Mouse (Mus musculus) layer of hippocampus, adult 9-11 months (tissue): ENCODE measurements at regions not wholly inside any gene's neighbourhood (a gene's known extent, or its start where the extent isn't known, plus 50 kb on each side); places are given as distances from the start of the nearest gene placed in this dataset.

ENCODE experiments used
- DNase-seq: peaks from one replicate; pipeline ENCODE4 v3.0.0; 2022

- DNase-seq = peak; percentile 2
Observed at GRCm38 (mm10) chr14:16092391-16093132, 156.5 kb upstream of the Ngly1 start.

GRCm38 (mm10) chr14:16093133-16093505, 156.0 kb upstream of the Ngly1 start:
- no peak for DNase-seq

- no peak for DNase-seq
Observed at GRCm38 (mm10) chr14:16109414-16109813, 139.7 kb upstream of the Ngly1 start.

GRCm38 (mm10) chr14:16132672-16133071, 116.4 kb upstream of the Ngly1 start:
- no peak for DNase-seq

GRCm38 (mm10) chr14:16133410-16133809, 115.7 kb upstream of the Ngly1 start:
- no peak for DNase-seq

- DNase-seq = no peak
Observed at GRCm38 (mm10) chr14:16136187-16136586, 112.9 kb upstream of the Ngly1 start.

GRCm38 (mm10) chr14:16144299-16144698, 104.8 kb upstream of the Ngly1 start:
- no peak for DNase-seq

- DNase-seq = no peak
Observed at GRCm38 (mm10) chr14:16146811-16147210, 102.3 kb upstream of the Ngly1 start.

GRCm38 (mm10) chr14:16151815-16152214, 97.3 kb upstream of the Ngly1 start:
- DNase-seq = no peak

GRCm38 (mm10) chr14:16152702-16153101, 96.4 kb upstream of the Ngly1 start:
- DNase-seq = no peak

- DNase-seq = no peak
Observed at GRCm38 (mm10) chr14:16155106-16155505, 94.0 kb upstream of the Ngly1 start.

GRCm38 (mm10) chr14:16170226-16170625, 78.9 kb upstream of the Ngly1 start:
- no peak for DNase-seq

GRCm38 (mm10) chr14:16172261-16172660, 76.8 kb upstream of the Ngly1 start:
- no peak for DNase-seq

GRCm38 (mm10) chr14:16173292-16173691, 75.8 kb upstream of the Ngly1 start:
- DNase-seq = no peak

GRCm38 (mm10) chr14:16178227-16178626, 70.9 kb upstream of the Ngly1 start:
- DNase-seq = peak; percentile 6

GRCm38 (mm10) chr14:16181822-16182221, 67.3 kb upstream of the Ngly1 start:
- no peak for DNase-seq

- no peak for DNase-seq
Observed at GRCm38 (mm10) chr14:16185246-16185645, 63.8 kb upstream of the Ngly1 start.
